Mouse (Mus musculus) skeletal muscle tissue, postnatal 0 days (tissue): ENCODE data around the gene Cactin. TPM values are rescaled to one million over a fixed set of nuclear protein-coding genes. Genes with fewer than 3 reads are reported as not detected.

Experiments
- microRNA-seq, 2 experiments: library from miRNA; unstranded; fragments of <30 nt; microRNA quantifications; one replicate each; pipeline ENCODE4; 2016
- polyA plus RNA-seq: library from polyadenylated mRNA; unstranded; fragments of >200 nt; fragmentation: Nextera tagmentation; extraction: Ambion mirVana; gene quantifications from 2 replicates; pipeline ENCODE4 v1.2.1, GENCODE M21; 2015

Cactin gene
- polyA plus RNA-seq: 11.0 and 15.5 TPM in 2 replicates

GRCm38 (mm10) chr10:81320550-81321347 is at the start of gene Cactin:
Gene Cactin (plus strand): TSS chr10:81321103.

GRCm38 (mm10) chr10:81291511-81292104 is 29.3 kb upstream of the Cactin start, which contains the start of gene Tjp3:
Gene Tjp3 (minus strand): TSS chr10:81291581.

GRCm38 (mm10) chr10:81292554-81293333 is 28.2 kb upstream of the Cactin start, which contains the start of gene Pip5k1c:
Gene Pip5k1c (plus strand): TSS chr10:81292963.

GRCm38 (mm10) chr10:81328386-81328785 is 7.5 kb downstream of the Cactin start, which contains the start of gene Tbxa2r:
Gene Tbxa2r (plus strand): TSS chr10:81328731.

GRCm38 (mm10) chr10:81342686-81343505 is 22.0 kb downstream of the Cactin start, which contains the start of gene Gipc3:
Gene Gipc3 (minus strand): TSS chr10:81343266.

GRCm38 (mm10) chr10:81350351-81351063 is 29.6 kb downstream of the Cactin start, which contains the start of gene Hmg20b:
Gene Hmg20b (minus strand): TSS chr10:81350480.

GRCm38 (mm10) chr10:81356991-81357844 is 36.3 kb downstream of the Cactin start, which contains the start of gene Mfsd12:
Gene Mfsd12 (plus strand): TSS chr10:81357491.

GRCm38 (mm10) chr10:81365672-81366476 is 45.0 kb downstream of the Cactin start, which contains the start of gene 4930404N11Rik:
Gene 4930404N11Rik (minus strand): TSS chr10:81365816.

Small RNA genes within 50 kb of the gene (microRNA-seq; reads per million reads assigned to microRNA genes)
- 2.5 to 3.6 reads per million in 2 experiments for gene Mir3057

Other genes starting within 250 kb of the Cactin start
- 0.54 and 1.2 TPM in 2 replicates for gene Creb3l3, start 222.2 kb upstream of the Cactin start, polyA plus RNA-seq
- gene Map2k2, start 215.2 kb upstream of the Cactin start, polyA plus RNA-seq: 143 and 155 TPM in 2 replicates
- 29.7 and 34.0 TPM in 2 replicates for gene Zbtb7a, start 185.9 kb upstream of the Cactin start, polyA plus RNA-seq
- 20.9 and 22.3 TPM in 2 replicates for gene Pias4, start 153.2 kb upstream of the Cactin start, polyA plus RNA-seq
- gene Eef2, start 144.5 kb upstream of the Cactin start, polyA plus RNA-seq: 392 and 402 TPM in 2 replicates
- gene Dapk3, start 138.1 kb upstream of the Cactin start, polyA plus RNA-seq: 44.3 and 52.5 TPM in 2 replicates
- not detected in 2 replicates for gene 4930442H23Rik, start 137.3 kb upstream of the Cactin start, polyA plus RNA-seq
- gene Nmrk2, start 119.1 kb upstream of the Cactin start, polyA plus RNA-seq: 2.9 and 4.7 TPM in 2 replicates
- gene Atcay, start 90.3 kb upstream of the Cactin start, polyA plus RNA-seq: 0.26 and 0.45 TPM in 2 replicates
- gene Zfr2, start 87.9 kb upstream of the Cactin start, polyA plus RNA-seq: 2.3 and 2.5 TPM in 2 replicates
- 0.65 and 0.90 TPM in 2 replicates for gene Matk, start 68.2 kb upstream of the Cactin start, polyA plus RNA-seq
- 201 and 207 TPM in 2 replicates for gene Mrpl54, start 54.2 kb upstream of the Cactin start, polyA plus RNA-seq
- gene Apba3, start 54.1 kb upstream of the Cactin start, polyA plus RNA-seq: 50.7 and 53.6 TPM in 2 replicates
- 0.47 and 0.58 TPM in 2 replicates for gene Tjp3, start 29.5 kb upstream of the Cactin start, polyA plus RNA-seq
- gene Pip5k1c, start 28.1 kb upstream of the Cactin start, polyA plus RNA-seq: 15.1 and 16.0 TPM in 2 replicates
- gene Tbxa2r, start 7.6 kb downstream of the Cactin start, polyA plus RNA-seq: 7.3 and 7.8 TPM in 2 replicates
- 0.11 and 0.13 TPM in 2 replicates for gene Gipc3, start 22.2 kb downstream of the Cactin start, polyA plus RNA-seq
- gene Hmg20b, start 29.4 kb downstream of the Cactin start, polyA plus RNA-seq: 38.4 and 47.5 TPM in 2 replicates
- 5.9 and 8.0 TPM in 2 replicates for gene Mfsd12, start 36.4 kb downstream of the Cactin start, polyA plus RNA-seq
- gene 4930404N11Rik, start 44.7 kb downstream of the Cactin start, polyA plus RNA-seq: 0.27 and 0.37 TPM in 2 replicates
- gene Fzr1, start 57.4 kb downstream of the Cactin start, polyA plus RNA-seq: 35.3 and 36.5 TPM in 2 replicates
- gene Dohh, start 63.3 kb downstream of the Cactin start, polyA plus RNA-seq: 70.2 and 72.8 TPM in 2 replicates
- 1.2 and 1.4 TPM in 2 replicates for gene Gm48551, start 63.4 kb downstream of the Cactin start, polyA plus RNA-seq
- gene Gm48552, start 67.9 kb downstream of the Cactin start, polyA plus RNA-seq: 0.24 TPM in 2 replicates
- gene Smim24, start 71.9 kb downstream of the Cactin start, polyA plus RNA-seq: 1.0 and 1.6 TPM in 2 replicates
- 130 and 133 TPM in 2 replicates for gene Nfic, start 134.5 kb downstream of the Cactin start, polyA plus RNA-seq
- gene Celf5, start 161.6 kb downstream of the Cactin start, polyA plus RNA-seq: 0.09 TPM in 1 of 2 replicates, not detected in the other
- gene Ncln, start 175.3 kb downstream of the Cactin start, polyA plus RNA-seq: 36.0 and 36.4 TPM in 2 replicates
- 0.66 and 0.81 TPM in 2 replicates for gene S1pr4, start 179.0 kb downstream of the Cactin start, polyA plus RNA-seq
- 1.3 and 2.6 TPM in 2 replicates for gene Gna15, start 203.1 kb downstream of the Cactin start, polyA plus RNA-seq
- 44.8 and 48.0 TPM in 2 replicates for gene Gna11, start 224.1 kb downstream of the Cactin start, polyA plus RNA-seq
- gene Aes, start 238.4 kb downstream of the Cactin start, polyA plus RNA-seq: 684 and 719 TPM in 2 replicates